Mouse (Mus musculus) kidney, embryonic 15.5 days (tissue): ENCODE data around the gene Rfx1. TPM values are rescaled to one million over a fixed set of nuclear protein-coding genes. Genes with fewer than 3 reads are reported as not detected.

Experiments
- ATAC-seq: fragments of 200-750 bp; cut with Nextera tagmentation; replicated peaks from 2 replicates; pipeline ENCODE4 v1.8.0; 2017; ENCODE audit warnings: moderate TSS enrichment; ENCODE audit not compliant: low FRiP score
- H3K27ac ChIP-seq: fragments of 300-500 bp; sonication (generic); 2 replicates; pipeline ENCODE4 v1.5.1; 2015; ENCODE audit warnings: mild to moderate bottlenecking, inconsistent platforms
- H3K27me3 ChIP-seq: fragments of 300-500 bp; sonication (generic); 2 replicates; pipeline ENCODE4 v1.6.1; 2015; ENCODE audit warnings: inconsistent platforms
- H3K36me3 ChIP-seq: fragments of 300-500 bp; sonication (generic); 2 replicates; pipeline ENCODE4 v1.6.1; 2015; ENCODE audit warnings: inconsistent platforms
- H3K4me1 ChIP-seq: fragments of 300-500 bp; sonication (generic); 2 replicates; pipeline ENCODE4 v1.6.1; 2015; ENCODE audit warnings: inconsistent platforms
- H3K4me2 ChIP-seq: fragments of 300-500 bp; sonication (generic); 2 replicates; pipeline ENCODE4 v1.6.1; 2015; ENCODE audit warnings: moderate library complexity, mild to moderate bottlenecking, inconsistent platforms
- H3K4me3 ChIP-seq: fragments of 300-500 bp; sonication (generic); replicated peaks from 2 replicates; pipeline ENCODE4 v1.5.1; 2015; ENCODE audit warnings: mild to moderate bottlenecking, inconsistent platforms
- H3K9ac ChIP-seq: fragments of 300-500 bp; sonication (generic); 2 replicates; pipeline ENCODE4 v1.6.1; 2015; ENCODE audit warnings: mild to moderate bottlenecking, inconsistent platforms
- H3K9me3 ChIP-seq: fragments of 300-500 bp; sonication (generic); replicated peaks from 2 replicates; pipeline ENCODE4 v1.6.1; 2016; ENCODE audit warnings: inconsistent platforms
- WGBS: fragments of 180-500 bp; shearing (Covaris S2); methylation state at CpG from one replicate; pipeline ENCODE4 v1.1.7; 2015; ENCODE audit warnings: mixed read lengths; 5-methylcytosine and 5-hydroxymethylcytosine counted together
- polyA plus RNA-seq: library from polyadenylated mRNA; unstranded; fragments of >200 nt; fragmentation: Nextera tagmentation; extraction: Ambion mirVana; gene quantifications from 2 replicates; pipeline ENCODE4 v1.2.1, GENCODE M21; 2015

The Rfx1 gene
- polyA plus RNA-seq, 1 experiment from 2014 or later, result 10.7 TPM

GRCm38 (mm10) chr8:84098376-84098775 lies 31.7 kb downstream of the Rfx1 start:
- H3K36me3 ChIP-seq, result peaks cover 91% of the 10 kb centered on the region
- H3K4me1 ChIP-seq, result peaks cover 16% of the 10 kb centered on the region
- 95% methylated on average over 7 of the region's 7 CpGs for WGBS
- ATAC-seq, result no peak
- no peaks in the 10 kb centered on the region for H3K9me3 ChIP-seq
- no peak overlapping the region for H3K4me2 ChIP-seq
- H3K9ac ChIP-seq, result no peak overlapping the region
- no peaks in the 10 kb centered on the region for H3K27me3 ChIP-seq
- H3K4me3 ChIP-seq, result no peak overlapping the region
- no peak overlapping the region for H3K27ac ChIP-seq

DNA sequence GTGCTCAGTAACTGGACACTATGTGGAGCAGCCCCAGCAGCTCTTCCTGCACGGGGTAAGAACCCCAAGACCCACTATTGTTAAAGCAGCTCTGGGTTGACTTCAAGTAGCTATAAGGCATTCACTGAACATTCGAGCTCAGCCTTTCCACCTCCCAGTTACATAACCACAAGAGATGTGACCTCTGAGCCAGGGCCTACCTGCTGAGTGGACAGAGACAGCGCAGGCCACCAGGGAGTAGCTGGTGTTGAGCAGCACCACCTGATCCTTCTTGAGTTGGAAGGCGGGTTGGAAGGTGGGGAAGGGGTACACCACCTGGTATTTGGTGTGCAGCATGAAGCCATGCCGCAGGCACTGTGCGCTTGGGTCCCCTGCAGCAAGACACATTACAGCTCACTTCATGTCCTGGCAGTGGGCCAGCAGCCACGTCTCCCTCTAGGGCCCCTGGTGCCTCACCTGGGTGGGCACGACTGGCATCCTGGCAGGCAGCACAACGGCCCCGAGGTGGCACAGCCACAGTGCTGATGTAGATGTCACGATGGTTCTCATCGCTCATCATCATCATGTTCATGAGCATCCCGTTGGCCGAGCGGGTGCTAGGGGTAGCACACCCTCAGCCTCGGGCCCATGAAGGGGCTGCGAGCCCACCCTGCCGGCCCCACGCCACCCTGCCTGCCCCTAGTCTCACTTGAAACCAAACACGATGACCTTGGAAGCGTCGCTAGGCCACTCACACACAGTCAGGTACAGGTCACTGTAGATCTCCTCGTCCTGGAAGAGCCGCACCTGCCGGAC lies 35.0 kb downstream of the Rfx1 start:
- Histone ChIP-seq H3K27me3 (no peaks in the 10 kb centered on the region), H3K27ac (no peak overlapping the region), H3K9me3 (no peaks in the 10 kb centered on the region), H3K9ac (no peak overlapping the region), H3K36me3 (peaks cover 60% of the 10 kb centered on the region), H3K4me3 (no peak overlapping the region), H3K4me2 (no peak overlapping the region), H3K4me1 (peaks cover 32% of the 10 kb centered on the region)
- ATAC-seq, result no peak
- 92% methylated on average over 25 of the region's 25 CpGs for WGBS

- H3K27me3 ChIP-seq, result no peaks in the 10 kb centered on the region
- H3K4me3 ChIP-seq, result peak overlapping the region; percentile 65
- H3K27ac ChIP-seq, result peak overlapping the region; percentile 87
- H3K36me3 ChIP-seq, result peaks cover 40% of the 10 kb centered on the region
- H3K4me1 ChIP-seq, result peaks cover 32% of the 10 kb centered on the region
- H3K4me2 ChIP-seq, result peak overlapping the region; percentile 71
- H3K9ac ChIP-seq, result peak overlapping the region; percentile 71
- H3K9me3 ChIP-seq, result no peaks in the 10 kb centered on the region
- ATAC-seq, result no peak; the same call in 1 of the 2 replicates
- 40% methylated on average over 3 of the region's 3 CpGs for WGBS
Measured at GRCm38 (mm10) chr8:84103601-84104000, 37.0 kb downstream of the Rfx1 start.

- peak overlapping the region; percentile 87 for H3K27ac ChIP-seq
- peaks cover 32% of the 10 kb centered on the region for H3K4me1 ChIP-seq
- H3K27me3 ChIP-seq, result no peaks in the 10 kb centered on the region
- H3K4me3 ChIP-seq, result peak overlapping the region; percentile 65
- H3K9ac ChIP-seq, result peak overlapping the region; percentile 71
- H3K4me2 ChIP-seq, result peak overlapping the region; percentile 71
- peaks cover 34% of the 10 kb centered on the region for H3K36me3 ChIP-seq
- no peaks in the 10 kb centered on the region for H3K9me3 ChIP-seq
- 1% methylated on average over 28 of the region's 29 CpGs for WGBS
- peak; percentile 78 for ATAC-seq
Measured at GRCm38 (mm10) chr8:84104221-84104620, 37.6 kb downstream of the Rfx1 start.

- Histone ChIP-seq H3K27ac (peak within 1 kb of the TSS; percentile 87), H3K9ac (peak within 1 kb of the TSS; percentile 71), H3K36me3 (peaks cover 28% of the 10 kb centered on the region), H3K4me2 (peak within 1 kb of the TSS; percentile 71), H3K4me3 (peak within 1 kb of the TSS; percentile 65), H3K27me3 (no peaks in the 10 kb centered on the region), H3K4me1 (peaks cover 32% of the 10 kb centered on the region), H3K9me3 (no peaks in the 10 kb centered on the region)
- peak; percentile 96 for ATAC-seq
- WGBS, result 8% methylated on average over 42 of the region's 42 CpGs
Measured at GRCm38 (mm10) chr8:84104697-84105609, 38.3 kb downstream of the Rfx1 start, which contains the start of gene Dcaf15. Gene Dcaf15 (minus strand): TSS chr8:84104768.

- H3K27me3 ChIP-seq, result no peaks in the 10 kb centered on the region
- 0 out of 2 replicates have a peak overlapping the region, but pooled peaks have one; percentile 72 for H3K27ac ChIP-seq
- no peak for ATAC-seq
- no peak overlapping the region for H3K9ac ChIP-seq
- H3K4me2 ChIP-seq, result no peak overlapping the region
- H3K4me1 ChIP-seq, result peaks cover 32% of the 10 kb centered on the region
- 73% methylated on average over 2 of the region's 2 CpGs for WGBS
- H3K4me3 ChIP-seq, result no peak overlapping the region
- peaks cover 21% of the 10 kb centered on the region for H3K36me3 ChIP-seq
- no peaks in the 10 kb centered on the region for H3K9me3 ChIP-seq
Measured at GRCm38 (mm10) chr8:84105676-84106075, 39.0 kb downstream of the Rfx1 start.

DNA sequence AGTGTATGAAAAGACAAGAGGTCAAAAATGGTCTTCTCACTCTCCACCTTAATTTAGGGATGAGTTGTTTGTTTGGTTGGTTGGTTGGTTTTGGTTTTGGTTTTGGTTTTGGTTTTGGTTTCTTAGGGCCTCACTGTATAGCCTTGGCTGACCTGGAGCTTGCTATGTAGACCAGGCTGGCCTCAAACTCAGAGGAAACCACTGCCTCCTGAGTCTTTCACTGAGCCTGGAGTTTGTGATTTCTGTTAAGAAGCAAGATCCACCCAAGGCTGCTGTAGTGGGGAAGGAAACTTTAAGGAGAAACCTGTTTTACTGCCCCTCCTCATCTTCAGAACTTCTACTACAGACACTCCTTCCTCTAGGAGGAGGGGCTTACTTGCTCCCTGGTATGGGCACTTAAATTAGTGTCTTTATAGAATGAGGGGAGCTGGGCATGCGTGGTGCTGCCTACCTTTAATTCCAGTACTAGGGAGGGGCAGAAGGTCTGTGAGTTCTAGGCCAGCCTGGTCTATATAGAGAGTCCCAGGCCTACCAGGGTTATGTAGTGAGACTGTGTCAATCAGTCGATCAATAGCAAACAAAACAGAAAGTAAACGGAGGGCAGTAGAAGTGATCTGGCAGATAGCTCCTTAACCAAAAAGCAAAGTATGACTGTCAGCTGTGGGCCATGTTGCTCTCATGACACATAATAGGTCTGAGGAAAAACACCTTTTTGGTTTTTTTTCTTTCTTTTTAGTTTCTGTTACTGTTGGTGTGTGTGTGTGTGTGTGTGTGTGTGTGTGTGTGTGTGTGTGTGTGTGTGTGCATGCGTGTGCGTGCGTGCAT lies 39.8 kb downstream of the Rfx1 start:
- no peak overlapping the region for H3K4me3 ChIP-seq
- no peak overlapping the region for H3K4me2 ChIP-seq
- peaks cover 14% of the 10 kb centered on the region for H3K36me3 ChIP-seq
- no peaks in the 10 kb centered on the region for H3K9me3 ChIP-seq
- H3K4me1 ChIP-seq, result peaks cover 32% of the 10 kb centered on the region
- no peaks in the 10 kb centered on the region for H3K27me3 ChIP-seq
- H3K9ac ChIP-seq, result no peak overlapping the region
- ATAC-seq, result no peak
- H3K27ac ChIP-seq, result no peak overlapping the region
- WGBS, result 94% methylated on average over 6 of the region's 6 CpGs

- ATAC-seq, result no peak
Measured at GRCm38 (mm10) chr8:84115646-84116045, 49.0 kb downstream of the Rfx1 start.

DNA sequence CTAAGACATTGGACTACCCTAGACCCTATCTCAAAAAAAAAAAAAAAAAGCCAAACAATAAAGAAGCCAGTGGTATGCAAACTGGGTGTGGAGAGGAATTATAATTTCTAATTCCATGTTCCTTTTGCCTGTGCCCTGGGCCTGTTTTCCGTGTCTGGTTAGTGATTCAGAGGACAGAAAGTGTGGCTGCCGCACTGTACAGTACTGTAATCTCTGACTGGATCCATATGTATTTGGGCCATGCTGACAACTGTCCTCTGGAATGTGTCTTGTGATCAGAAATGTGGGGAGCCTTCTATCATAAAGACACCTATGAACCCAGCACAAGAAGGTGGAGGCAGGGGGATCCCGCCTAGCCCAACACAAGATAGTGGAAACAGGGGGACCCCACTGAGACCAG lies 55.5 kb downstream of the Rfx1 start:
- Histone ChIP-seq H3K9me3 (no peaks in the 10 kb centered on the region), H3K4me2 (no peak overlapping the region), H3K4me3 (no peak overlapping the region), H3K9ac (no peak overlapping the region), H3K27me3 (no peaks in the 10 kb centered on the region), H3K4me1 (peaks cover 12% of the 10 kb centered on the region; the same call in 1 of the 2 replicates), H3K36me3 (no peaks in the 10 kb centered on the region), H3K27ac (no peak overlapping the region)
- ATAC-seq, result no peak
- WGBS, result 85% methylated on average over 3 of the region's 3 CpGs

More at GRCm38 (mm10) chr8:84115646-84116045, 49.0 kb downstream of the Rfx1 start:
- Histone ChIP-seq H3K4me3 (no peak overlapping the region), H3K9me3 (no peaks in the 10 kb centered on the region), H3K36me3 (no peaks in the 10 kb centered on the region), H3K9ac (no peak overlapping the region), H3K4me2 (no peak overlapping the region), H3K27ac (no peak overlapping the region), H3K27me3 (no peaks in the 10 kb centered on the region), H3K4me1 (no peaks in the 10 kb centered on the region)
- 84% methylated on average over 6 of the region's 6 CpGs for WGBS

DNA sequence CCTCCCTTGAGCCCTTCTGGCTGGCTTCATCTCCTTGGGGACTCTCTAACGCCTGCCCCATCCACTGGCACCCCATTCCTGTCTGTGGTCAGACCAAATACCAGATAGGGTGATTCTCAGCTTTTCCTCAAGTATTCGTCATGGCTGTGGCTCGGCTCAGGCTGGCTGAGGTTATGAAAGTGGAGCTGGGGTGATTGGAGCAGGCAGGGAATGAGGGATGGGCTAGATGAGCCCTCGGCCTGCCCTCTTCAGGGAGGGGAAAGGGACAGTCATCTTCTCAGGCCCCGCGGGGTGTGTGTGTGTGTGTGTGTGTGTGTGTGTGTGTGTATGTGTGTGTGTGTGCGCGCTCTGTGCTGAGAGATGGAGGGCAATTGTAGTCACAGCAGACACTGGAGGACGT lies 59.0 kb downstream of the Rfx1 start, which contains the start of gene Podnl1:
Gene Podnl1, plus strand, starts transcription at position 334 of the 400 bp plus-strand sequence.
- Histone ChIP-seq H3K27ac (no peak within 1 kb of the TSS), H3K9ac (no peak within 1 kb of the TSS), H3K4me3 (no peak within 1 kb of the TSS), H3K4me1 (peaks cover 20% of the 10 kb centered on the region), H3K27me3 (no peaks in the 10 kb centered on the region), H3K4me2 (no peak within 1 kb of the TSS), H3K36me3 (no peaks in the 10 kb centered on the region), H3K9me3 (no peaks in the 10 kb centered on the region)
- 0 out of 2 replicates have a peak, but pooled peaks have one; percentile 27 for ATAC-seq
- 54% methylated on average over 9 of the region's 9 CpGs for WGBS

DNA sequence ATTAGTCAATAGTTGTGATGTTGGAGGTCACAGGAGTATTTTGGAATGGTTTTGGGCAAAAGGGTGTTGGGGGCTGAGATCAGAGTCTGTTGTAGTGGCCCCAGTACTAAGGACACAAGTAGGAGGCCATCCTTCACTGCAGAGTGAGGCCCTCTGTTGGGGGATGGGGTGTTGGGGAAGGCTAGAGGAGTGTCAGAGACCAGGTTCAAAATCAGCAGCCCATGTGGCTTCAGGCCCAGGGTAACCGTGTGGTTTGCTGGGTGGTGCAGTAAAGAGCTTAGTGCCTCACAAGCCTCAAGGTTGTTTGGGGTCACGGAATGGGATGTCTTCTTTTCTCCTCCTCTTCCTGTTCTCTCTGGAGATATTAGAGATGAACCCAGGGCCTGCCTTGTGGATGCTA lies 60.1 kb downstream of the Rfx1 start:
- Histone ChIP-seq H3K4me1 (peaks cover 24% of the 10 kb centered on the region), H3K4me3 (no peak overlapping the region), H3K27ac (no peak overlapping the region), H3K9me3 (no peaks in the 10 kb centered on the region), H3K4me2 (no peak overlapping the region), H3K36me3 (peaks cover under 1% of the 10 kb centered on the region; the same call in 1 of the 2 replicates), H3K27me3 (no peaks in the 10 kb centered on the region), H3K9ac (no peak overlapping the region)
- ATAC-seq, result no peak
- 74% methylated on average over 2 of the region's 2 CpGs for WGBS
